Mouse (Mus musculus) cerebellum, postnatal 10 days (tissue): ENCODE measurements at regions not wholly inside any gene's neighbourhood (a gene's known extent, or its start where the extent isn't known, plus 50 kb on each side); places are given as distances from the start of the nearest gene placed in this dataset.

ENCODE experiments used
- DNase-seq, 2 experiments: peaks; one replicate each; pipeline ENCODE4 v3.0.0; 2021; ENCODE audit warnings: mixed read lengths in 2 of 2

GRCm38 (mm10) chr6:133904501-133904900 is 50.9 kb upstream of the Kap start:
- peak; percentile 12 to 60 for DNase-seq

GRCm38 (mm10) chr6:133934667-133935066 is 81.1 kb upstream of the Kap start:
- DNase-seq = no peak

GRCm38 (mm10) chr6:133935671-133936070 is 82.1 kb upstream of the Kap start:
- DNase-seq = no peak

GRCm38 (mm10) chr6:133959902-133960634 is 75.4 kb upstream of the Etv6 start:
- DNase-seq = no peak

GRCm38 (mm10) chr6:133960713-133961112 is 74.8 kb upstream of the Etv6 start:
- peak; percentile 87 to 90 for DNase-seq

- DNase-seq = no peak
Measured at GRCm38 (mm10) chr6:133962641-133963040, 72.9 kb upstream of the Etv6 start.

GRCm38 (mm10) chr6:133963264-133963663 is 72.2 kb upstream of the Etv6 start:
- DNase-seq = no peak

GRCm38 (mm10) chr6:133967286-133967685 is 68.2 kb upstream of the Etv6 start:
- DNase-seq = no peak

GRCm38 (mm10) chr6:133972054-133972705 is 63.3 kb upstream of the Etv6 start:
- DNase-seq = no peak

GRCm38 (mm10) chr6:133973205-133973838 is 62.2 kb upstream of the Etv6 start:
- no peak for DNase-seq

- DNase-seq = no peak
Measured at GRCm38 (mm10) chr6:133975951-133976350, 59.5 kb upstream of the Etv6 start.

GRCm38 (mm10) chr6:133976854-133977253 is 58.6 kb upstream of the Etv6 start:
- no peak for DNase-seq

- DNase-seq = no peak
Measured at GRCm38 (mm10) chr6:133983804-133984514, 51.5 kb upstream of the Etv6 start.

- DNase-seq = peak; percentile 19 to 24
Measured at GRCm38 (mm10) chr6:133984666-133985355, 50.7 kb upstream of the Etv6 start.
